Mouse (Mus musculus): ENCODE results near the gene Zcchc4.

Gene Zcchc4

DNA sequence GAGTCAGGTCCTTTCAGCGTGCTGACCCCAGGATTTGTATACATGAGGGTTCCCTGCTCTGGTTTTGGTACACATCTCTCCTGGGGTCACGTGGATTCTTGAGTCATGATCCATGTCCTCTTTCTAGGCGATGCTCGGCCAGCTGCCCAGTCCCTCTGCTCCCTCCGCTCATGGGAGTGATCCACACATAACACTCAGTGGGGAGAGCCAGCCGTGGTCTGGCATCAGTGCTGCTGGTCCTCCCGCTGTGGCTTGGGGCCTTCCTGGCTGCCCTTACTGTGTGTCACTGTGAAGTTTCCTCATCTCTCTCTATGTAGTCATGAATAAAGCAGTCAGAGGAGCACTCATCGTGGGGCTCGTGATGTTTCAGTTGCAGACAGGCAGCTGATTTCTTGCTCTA is 18.9 kb downstream of the Zcchc4 start:
- no peak for DNase-seq (ENCODE audit: low spot score)

DNA sequence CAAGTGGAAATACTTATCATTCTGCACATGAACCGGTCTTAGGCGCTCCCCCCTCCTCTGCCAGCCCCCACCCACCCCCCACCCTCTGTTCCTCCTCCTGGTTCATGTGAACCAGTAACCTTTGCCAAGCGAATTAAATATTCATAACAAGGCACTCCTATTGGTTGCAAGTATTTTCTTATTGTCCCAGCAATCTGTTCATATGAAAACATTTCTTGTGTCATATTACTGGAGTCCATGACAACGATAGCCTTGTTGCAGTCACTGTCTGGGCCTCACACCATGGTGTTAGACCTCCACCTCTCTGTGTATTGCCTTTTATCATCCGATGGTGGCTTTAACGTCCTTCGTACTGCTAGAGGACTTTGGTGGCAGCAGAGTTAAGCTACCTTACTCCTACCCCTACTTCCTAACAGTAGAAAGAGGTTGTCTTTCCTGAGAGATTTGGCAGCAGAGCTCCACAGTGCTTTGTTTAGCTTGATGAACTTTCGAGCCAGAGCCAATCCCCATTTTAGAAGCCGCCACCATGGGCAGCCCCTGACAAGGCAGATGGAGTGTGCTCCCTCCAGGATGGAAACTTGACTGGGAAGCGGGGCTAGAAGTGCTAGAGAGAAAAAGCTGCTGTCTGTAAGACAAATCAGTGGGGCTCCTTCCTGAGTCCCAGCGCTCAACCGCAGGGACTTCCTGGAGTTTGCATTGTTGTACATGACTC is 24.2 kb downstream of the Zcchc4 start:
- no peak for DNase-seq (ENCODE audit: low spot score)

GRCm38 (mm10) chr5:52805801-52806200 is 30.6 kb downstream of the Zcchc4 start:
- no peak for DNase-seq (ENCODE audit: low spot score)

DNA sequence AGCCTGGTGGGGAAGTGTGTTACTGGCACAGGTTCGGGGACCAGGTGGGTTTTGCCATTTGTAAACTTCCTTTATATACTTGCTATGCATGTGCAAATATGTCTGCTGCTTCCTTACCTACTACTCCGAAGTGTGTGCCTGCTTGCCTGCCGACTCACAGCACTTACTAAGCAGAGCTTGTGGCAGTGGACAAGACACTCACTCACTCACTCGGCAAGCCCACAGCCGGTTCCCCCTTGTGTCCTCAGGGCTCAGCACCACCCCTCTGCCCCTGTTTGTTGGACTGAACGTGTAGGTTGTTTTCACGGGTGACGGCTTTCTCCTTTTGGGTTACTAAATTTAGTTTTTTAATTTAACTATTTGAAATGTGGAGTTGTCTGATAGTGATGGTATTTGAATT is 31.1 kb downstream of the Zcchc4 start:
- no peak for DNase-seq (ENCODE audit: low spot score)

- no peak for DNase-seq (ENCODE audit: low spot score)
Measured at GRCm38 (mm10) chr5:52807030-52807429, 31.8 kb downstream of the Zcchc4 start.

GRCm38 (mm10) chr5:52810446-52810845 is 35.2 kb downstream of the Zcchc4 start:
- no peak for DNase-seq (ENCODE audit: low spot score)

DNA sequence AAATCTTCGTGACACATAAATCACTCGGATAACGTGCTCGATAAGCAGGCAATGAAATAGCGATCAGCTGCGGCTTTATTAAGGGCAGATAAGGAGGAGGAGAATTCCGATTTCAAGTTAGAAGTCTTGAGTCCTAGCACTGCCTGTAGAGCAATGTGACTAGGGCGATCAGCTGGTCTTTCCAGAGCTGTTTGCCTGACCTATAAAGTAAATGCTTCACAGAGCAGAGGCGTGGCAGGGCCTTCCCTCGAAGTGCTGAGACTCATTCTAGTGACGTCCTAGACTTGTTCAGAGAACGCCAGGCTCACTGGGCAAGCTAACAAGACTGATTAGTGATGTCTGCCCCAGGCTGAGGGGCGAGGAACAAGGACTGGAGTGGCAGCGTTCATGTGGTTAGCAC is 35.8 kb downstream of the Zcchc4 start:
- DNase-seq (ENCODE audit: low spot score), result no peak

GRCm38 (mm10) chr5:52812456-52812855 is 37.2 kb downstream of the Zcchc4 start:
- no peak for DNase-seq (ENCODE audit: low spot score)

DNA sequence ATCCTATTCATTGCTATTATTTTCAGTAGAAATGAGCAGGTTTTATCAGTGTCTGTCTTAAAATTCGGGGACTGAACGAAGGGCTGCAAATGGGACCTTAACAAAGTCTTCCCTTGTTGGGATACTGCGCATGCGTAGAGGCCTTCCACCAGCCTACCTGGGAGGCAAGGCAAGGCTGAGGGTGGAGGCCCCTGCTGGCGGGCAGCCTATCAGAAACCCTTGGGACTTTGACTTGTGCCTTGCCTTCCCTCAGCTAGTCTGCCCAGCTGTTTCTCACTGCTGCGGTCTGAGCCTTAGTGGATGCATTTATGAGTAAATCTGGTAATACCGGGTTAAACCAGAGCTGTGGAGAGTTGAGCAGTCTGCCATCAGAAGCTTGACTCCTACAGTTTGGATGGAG is 38.1 kb downstream of the Zcchc4 start:
- no peak for DNase-seq (ENCODE audit: low spot score)

DNA sequence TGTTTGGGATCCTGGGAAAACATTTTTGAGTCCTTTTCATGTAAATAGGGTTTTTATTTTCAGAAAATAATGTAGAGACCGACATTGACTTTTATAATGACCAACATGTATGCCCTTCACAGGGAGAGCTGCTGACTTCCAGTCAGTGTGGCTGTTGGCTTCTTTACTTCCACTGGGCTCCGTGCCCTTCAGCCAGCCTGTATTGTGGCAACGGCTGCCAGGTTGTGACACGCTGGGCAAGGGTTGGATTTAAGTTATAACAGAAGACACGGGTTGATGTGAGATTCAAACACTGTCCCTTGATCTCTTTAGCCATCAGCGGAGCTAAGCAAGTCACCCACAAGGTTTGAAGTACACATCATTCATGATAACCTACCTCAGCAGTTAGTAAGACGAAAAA is 43.5 kb downstream of the Zcchc4 start:
- no peak for DNase-seq (ENCODE audit: low spot score)

- peak; percentile 34 for DNase-seq (ENCODE audit: low spot score)
Measured at GRCm38 (mm10) chr5:52821691-52822090, 46.5 kb downstream of the Zcchc4 start.

DNA sequence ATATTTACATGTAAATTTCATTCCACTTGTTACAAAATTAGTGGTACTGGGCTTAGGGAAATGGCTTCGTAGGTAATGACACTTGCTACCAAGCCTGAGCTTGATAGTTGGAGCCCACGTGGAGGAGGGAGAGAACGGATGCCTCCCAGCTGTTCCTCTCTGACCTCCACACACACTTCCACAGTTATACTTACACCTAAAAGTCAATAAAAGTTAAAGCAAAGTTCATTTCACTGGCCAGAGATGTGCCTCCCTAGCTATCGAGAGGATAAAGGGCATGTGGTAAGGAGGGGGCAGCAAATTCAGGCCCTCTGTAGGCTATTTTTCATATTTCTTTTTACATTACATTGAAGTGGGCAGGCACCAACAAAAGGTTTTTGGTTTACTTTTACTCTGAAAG is 52.7 kb downstream of the Zcchc4 start:
- DNase-seq (ENCODE audit: low spot score), result no peak

DNA sequence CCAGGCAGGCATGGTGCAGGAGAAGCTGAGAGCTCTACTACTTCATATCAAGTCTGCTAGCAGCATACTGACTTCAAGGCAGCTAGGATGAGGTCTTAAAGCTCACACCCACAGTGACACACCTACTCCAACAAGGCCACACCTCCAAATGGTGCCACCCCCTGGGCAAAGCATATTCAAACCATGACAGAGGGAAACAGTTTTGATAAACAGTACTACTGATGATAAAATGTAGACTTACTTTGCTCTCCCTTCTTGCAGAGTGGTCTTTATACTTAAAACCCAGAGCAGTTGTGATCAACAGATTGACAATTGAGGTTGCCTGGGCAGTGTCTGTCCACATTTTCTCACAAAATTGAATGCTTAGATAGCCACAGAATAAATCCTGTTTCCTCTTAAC is 57.8 kb downstream of the Zcchc4 start:
- peak; percentile 53 for DNase-seq (ENCODE audit: low spot score)

GRCm38 (mm10) chr5:52833761-52834274 is 58.6 kb downstream of the Zcchc4 start, which contains the start of gene Anapc4:
Gene Anapc4, plus strand, starts transcription at chr5:52834012.
- peak; percentile 99 for DNase-seq (ENCODE audit: low spot score)

GRCm38 (mm10) chr5:52834386-52834785 is 59.2 kb downstream of the Zcchc4 start:
- peak; percentile 9 for DNase-seq (ENCODE audit: low spot score)

GRCm38 (mm10) chr5:52844319-52844718 is 69.1 kb downstream of the Zcchc4 start:
- no peak for DNase-seq (ENCODE audit: low spot score)

DNA sequence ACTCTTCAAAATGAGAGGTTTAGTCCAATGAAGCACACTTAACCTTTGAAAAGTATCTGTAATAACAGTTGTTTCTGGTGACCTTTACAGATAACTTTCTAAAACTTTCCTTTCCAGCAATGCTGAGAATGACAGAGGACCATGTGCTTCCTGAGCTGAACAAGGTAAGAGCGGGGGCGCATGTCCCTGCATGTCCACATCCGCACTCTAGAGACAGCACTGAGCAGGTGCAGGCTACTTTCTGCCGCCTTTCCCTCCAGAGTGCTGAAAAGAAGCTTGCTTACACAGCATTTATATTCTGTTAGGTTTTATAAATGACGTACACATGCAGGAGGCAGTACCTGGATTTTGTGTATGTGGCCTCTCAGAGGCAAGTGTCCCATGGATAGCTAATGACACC is 80.5 kb downstream of the Zcchc4 start:
- no peak for DNase-seq (ENCODE audit: low spot score)

DNA sequence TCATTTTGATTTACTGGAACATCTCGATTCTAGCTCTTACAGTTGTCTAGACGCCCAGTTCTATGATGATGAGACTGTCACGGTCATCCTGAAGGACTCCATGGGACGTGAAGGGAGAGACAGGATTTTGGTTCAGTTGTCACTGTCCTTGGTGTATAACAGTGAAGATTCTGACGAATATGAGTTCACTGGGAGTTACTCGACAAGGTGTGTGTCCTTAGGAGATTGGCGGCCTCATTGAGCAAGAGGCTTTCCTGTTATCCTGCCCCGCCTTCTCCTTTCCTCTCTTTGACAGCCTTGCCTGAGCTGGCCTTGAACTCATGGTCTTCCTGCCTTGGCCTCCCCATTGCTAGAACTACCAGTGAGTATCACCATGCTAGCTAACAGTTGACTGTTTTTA is 89.2 kb downstream of the Zcchc4 start:
- DNase-seq (ENCODE audit: low spot score), result no peak

- DNase-seq (ENCODE audit: low spot score), result no peak
Measured at GRCm38 (mm10) chr5:52865825-52866224, 90.6 kb downstream of the Zcchc4 start.

GRCm38 (mm10) chr5:52866361-52867155 is 91.3 kb downstream of the Zcchc4 start:
- no peak for DNase-seq (ENCODE audit: low spot score)

- no peak for DNase-seq (ENCODE audit: low spot score)
Measured at GRCm38 (mm10) chr5:52868918-52869703, 93.9 kb downstream of the Zcchc4 start.

DNA sequence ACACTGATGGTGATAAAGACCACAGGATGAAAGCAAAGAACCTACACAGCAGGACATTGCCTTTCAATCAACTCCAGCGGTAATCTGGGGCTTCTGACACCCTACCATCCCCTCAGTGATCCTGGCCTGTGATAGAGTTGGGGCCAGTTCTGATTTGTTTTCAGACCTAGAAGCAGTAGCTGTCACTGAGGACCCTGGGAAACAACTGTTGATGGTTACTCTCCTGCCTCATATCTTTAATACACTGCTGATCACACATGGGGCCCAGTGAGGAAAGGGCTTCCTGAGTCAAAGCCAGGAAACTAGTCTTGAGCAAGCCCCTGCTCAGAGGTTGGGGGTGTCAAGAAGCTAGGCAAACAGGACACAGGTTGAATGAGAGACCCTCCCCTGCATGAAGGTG is 96.3 kb downstream of the Zcchc4 start:
- DNase-seq (ENCODE audit: low spot score), result no peak

Measured in c-Kit-positive CD71-positive TER-119-positive erythroid progenitor cells, embryonic 14.5 days (primary cell).